Mouse (Mus musculus) lung, postnatal 10 days (tissue): ENCODE data around the gene Fabp1.
A peak's percentile ranks its signal among the peaks of the same experiment; 100 is the strongest.

Experiments used
- DNase-seq: peaks from one replicate; pipeline ENCODE4 v3.0.0; 2021

Gene Fabp1

DNA sequence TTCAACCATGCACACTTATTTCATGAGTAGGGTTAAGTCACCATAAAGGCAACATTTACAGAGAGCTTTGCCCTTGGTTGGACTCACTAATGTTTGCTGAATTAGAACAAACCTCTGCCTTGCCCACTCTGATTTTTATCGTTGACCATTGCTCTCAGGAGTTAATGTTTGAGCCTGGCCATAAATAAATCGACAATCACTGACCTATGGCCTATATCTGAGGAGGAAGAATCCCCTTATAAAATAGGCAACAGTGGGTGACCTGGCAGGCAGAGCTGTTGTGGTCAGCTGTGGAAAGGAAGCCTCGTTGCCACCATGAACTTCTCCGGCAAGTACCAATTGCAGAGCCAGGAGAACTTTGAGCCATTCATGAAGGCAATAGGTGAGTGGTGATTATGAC, at the start of gene Fabp1:
TSS of gene Fabp1 (plus strand) at position 216 of the 400 bp plus-strand sequence.
- DNase-seq, result no peak

- no peak for DNase-seq
Observed at GRCm38 (mm10) chr6:71151098-71151497, 48.5 kb upstream of the Fabp1 start.

GRCm38 (mm10) chr6:71153486-71153885, 46.1 kb upstream of the Fabp1 start:
- DNase-seq, result no peak

DNA sequence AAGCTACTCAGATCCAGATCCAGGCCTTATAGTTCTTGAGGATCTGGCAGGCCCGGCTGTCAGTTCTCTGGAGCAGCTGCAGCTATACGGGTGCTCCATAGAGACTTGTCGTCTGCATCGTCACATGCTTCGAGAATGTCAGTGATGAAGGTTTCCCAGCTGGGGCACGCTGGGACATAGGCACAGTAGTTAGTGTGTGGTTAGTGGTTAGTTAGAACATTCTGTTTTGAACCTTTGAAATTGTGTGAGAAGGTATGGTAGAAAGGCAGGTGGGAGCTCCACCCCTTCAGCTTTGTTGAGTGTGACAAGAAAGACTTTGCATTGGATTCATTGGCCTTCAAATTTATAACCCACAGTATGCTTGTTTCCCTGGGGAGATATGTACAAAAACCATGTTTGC, 44.8 kb upstream of the Fabp1 start:
- DNase-seq, result no peak

DNA sequence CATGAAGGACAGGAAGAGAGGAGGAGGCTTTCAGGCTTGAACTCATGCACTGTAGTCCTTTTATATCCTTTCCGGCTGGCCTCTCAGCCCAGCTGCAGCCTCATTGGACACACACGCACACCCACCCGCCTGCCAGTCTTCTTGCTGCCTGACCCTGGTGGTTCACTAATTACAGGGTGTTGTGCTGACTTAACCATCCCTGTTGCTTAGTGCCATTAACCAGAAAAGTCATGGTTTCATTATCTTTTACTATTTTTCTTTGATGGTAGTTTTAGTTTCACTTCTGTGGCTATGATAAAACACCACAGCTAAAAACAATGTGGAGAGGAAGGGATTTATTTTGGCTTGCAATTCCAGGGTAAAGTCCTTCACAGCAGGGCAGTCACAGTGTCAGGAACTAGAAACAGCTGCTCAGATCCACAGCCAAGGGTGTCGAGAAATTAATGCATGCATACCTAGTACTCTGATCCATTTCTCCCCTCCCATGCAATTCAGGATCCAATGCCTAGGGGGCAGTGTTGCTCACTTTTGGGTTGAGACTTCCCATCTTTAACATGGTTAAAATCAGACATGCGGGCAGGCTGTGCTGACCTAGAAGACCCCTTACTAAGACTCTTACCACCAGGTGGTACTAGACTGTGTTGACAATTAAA, 42.8 kb upstream of the Fabp1 start:
- no peak for DNase-seq

DNA sequence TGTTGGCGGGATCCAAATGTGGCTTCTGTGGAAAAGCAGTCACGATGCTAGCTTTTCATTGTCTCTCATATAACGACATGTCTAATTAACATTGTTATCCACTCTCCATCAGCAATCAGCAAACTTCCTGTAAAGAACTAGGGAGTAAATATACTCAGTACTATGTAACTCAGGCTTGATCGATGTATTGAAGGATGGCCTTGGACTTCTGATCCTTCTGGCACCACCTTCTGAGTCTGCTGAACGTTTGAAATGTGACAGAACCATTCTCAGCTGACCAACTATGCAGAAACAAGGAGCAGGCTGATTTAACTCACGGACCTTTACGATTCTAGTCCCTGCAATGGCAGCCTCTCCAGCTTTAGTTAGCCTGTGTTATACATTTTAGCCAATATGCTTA, 38.3 kb upstream of the Fabp1 start:
- no peak for DNase-seq

DNA sequence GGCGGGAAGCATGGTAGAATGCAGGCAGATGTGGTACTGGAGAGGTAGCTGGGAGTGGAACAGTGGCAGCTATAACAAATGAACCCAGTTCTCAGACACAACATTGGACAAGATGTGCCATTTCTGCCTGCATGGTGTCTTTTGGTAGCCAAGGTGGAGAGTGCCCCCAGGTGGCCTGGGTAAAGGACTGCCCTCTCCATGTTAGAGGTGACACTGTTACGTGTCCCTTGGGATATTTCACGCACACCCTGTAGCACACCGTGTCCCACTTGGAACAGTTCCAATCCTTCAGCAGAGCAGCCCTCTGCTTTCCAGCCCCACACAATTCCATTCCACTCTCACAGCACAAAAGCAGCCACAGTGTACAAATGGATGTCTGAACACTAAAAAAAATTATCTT, 37.4 kb upstream of the Fabp1 start:
- peak; percentile 9 for DNase-seq

DNA sequence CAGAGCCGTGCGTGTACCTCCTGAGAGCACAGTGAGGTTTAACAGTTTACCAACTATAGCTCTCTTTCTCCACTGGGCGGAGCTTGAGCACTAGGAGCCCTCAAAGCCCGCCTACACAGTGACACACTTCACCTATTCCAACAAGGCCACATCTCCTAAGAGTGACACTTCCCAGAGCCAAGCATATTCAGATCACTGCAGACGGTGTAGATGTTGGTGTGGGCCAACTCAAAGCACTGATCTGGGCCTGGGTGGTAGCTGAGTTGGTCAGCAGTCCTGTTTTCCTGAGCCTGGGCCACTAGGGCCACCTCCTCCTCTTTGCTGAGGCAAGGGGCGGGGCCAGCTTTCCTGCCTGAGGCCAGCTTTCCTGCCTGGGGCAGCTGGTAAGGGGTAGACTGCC, 35.2 kb upstream of the Fabp1 start:
- DNase-seq, result peak; percentile 9

- peak; percentile 33 for DNase-seq
Observed at GRCm38 (mm10) chr6:71166551-71167169, 33.0 kb upstream of the Fabp1 start.

- DNase-seq, result no peak
Observed at GRCm38 (mm10) chr6:71172812-71173580, 26.6 kb upstream of the Fabp1 start.

DNA sequence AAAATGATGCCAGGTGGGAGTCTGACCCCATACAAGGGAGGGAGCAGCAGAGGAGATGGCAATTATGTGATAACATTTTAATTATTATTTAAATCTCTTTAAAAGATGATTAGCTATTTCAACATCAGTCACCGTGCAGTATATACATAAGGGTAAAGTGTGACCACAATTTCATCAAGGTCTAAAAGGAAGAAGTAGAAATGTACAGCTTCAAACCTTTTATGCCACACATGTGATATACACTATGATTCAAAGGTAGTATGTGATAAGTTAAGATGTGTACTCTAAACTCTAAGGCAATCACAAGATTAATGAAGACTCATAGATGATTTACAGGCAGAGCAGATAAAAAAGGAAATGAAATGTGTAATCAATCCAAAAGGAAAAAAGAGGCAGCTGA, 19.0 kb upstream of the Fabp1 start:
- no peak for DNase-seq

DNA sequence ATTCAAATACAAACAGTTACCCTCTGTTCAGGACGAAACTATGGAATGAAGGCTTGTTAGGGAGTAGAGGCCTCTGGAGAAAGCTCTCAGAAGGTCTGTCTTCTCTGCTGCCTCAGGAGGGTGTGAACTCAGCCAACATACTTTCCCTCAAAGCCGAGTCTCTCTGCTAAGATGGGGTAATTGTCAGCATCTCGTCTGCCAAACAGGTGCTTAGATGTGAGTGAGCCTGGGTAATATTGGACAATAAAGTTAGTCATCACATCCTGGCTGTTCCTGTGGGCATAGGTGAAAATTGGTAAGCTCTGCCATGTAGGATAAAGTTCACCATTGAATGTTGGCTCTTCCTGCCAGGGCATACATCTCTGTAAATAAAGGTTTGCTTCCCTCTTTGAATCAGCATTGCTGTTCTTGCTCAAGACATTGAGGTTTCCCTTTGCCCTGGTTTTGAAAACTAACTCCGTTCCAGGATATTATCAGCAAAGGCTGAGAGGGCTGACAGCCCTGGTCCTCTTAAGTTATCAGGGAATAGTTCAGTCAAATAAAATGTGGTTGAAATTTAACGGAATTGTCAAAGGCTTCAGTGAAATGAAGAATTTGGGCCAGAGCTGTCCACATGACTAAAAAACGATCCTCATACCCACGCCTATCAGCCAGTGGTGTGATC, 14.6 kb upstream of the Fabp1 start:
- DNase-seq, result no peak

DNA sequence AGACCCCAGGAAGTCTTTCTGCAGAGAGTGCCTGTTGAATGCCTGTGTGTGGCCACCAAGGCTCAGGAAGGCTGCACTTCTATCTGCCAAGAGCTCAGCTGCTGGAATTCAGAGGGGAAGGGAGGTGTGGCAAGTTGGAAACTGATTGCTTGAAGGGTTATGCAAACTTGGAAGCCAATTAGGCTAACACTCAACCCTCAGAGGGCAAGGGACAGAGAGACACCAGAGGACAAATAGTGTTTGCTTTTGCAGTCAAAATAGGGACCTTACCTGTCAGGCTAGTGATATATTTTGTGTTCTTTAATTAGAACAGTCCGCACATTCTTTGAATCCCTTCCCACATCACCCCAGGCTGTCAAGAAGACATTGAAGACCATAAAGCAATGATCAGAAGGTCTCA, 10.0 kb upstream of the Fabp1 start:
- no peak for DNase-seq

GRCm38 (mm10) chr6:71190501-71190900, 9.1 kb upstream of the Fabp1 start:
- DNase-seq, result no peak

GRCm38 (mm10) chr6:71193151-71193740, 6.4 kb upstream of the Fabp1 start:
- DNase-seq, result peak; percentile 8

DNA sequence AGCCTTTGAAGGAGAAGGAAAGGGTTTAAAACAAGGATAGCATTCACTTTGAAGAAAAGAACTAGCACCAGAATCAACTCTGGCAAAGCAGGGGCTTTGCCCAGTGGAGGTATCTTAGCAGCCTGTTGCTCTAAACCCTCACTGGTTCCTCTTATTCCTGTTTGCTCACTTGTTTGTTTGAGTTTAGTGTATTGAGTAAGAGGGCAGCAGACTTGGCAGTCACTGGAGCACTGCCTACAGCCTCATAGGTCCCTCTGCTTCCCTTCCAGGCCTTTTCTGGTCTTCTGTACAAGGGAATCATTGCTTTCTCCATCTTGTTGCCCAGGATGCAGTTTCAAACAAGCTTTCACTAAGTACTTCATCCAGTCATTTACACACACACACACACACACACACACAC, 3.5 kb upstream of the Fabp1 start:
- DNase-seq, result no peak

GRCm38 (mm10) chr6:71197636-71198535, 1.7 kb upstream of the Fabp1 start:
- DNase-seq, result no peak

GRCm38 (mm10) chr6:71201925-71202324, 2.3 kb downstream of the Fabp1 start:
- DNase-seq, result no peak

DNA sequence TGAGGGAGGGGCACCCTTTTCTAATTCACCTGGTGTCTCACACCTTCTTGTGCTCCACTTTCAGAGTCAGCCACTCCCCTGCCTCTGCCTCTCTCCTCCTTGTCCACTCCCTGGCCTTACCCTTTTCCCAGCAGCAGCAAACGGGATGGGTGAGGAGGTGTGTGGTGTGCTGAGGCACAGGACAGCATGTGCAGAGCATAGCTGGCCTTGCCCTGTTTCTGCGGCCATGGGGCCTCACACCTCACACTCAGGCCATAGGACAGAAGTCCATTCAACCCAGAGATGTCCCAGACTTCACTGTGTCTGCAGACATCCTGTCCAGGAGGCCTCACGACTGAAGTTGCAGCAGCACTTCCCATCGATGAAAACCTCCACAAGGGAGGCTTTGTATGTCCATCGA, 4.0 kb downstream of the Fabp1 start:
- DNase-seq, result no peak

DNA sequence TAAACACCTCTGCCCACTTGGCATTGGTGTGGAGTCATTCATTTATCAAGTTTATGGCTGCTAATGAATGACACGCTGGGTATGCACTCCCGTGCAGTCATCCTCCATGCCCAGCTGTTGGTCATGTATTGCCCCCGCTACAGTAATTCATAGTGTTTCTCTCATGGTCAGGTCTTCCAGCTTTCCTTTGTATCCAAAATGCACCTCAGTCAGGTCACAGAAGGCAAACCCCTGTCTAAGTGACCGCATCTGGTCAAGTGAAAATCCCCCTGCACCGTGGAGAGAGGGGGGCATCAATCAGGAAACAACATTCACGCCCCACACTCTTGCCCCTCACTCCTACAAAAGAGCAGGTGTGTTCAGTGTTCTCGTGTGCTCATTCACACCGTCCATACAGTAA, 4.5 kb downstream of the Fabp1 start:
- no peak for DNase-seq

- DNase-seq, result no peak
Observed at GRCm38 (mm10) chr6:71208691-71209090, 9.1 kb downstream of the Fabp1 start.

GRCm38 (mm10) chr6:71211917-71212316, 12.3 kb downstream of the Fabp1 start:
- no peak for DNase-seq
